Mouse (Mus musculus): Measurements from ENCODE around the gene Gm10720.
"Not testable (repeated sequence)": the region's sequence is repeated elsewhere in the genome, so short reads cannot be mapped to it uniquely, and the experiment has no call there.

The Gm10720 gene

DNA sequence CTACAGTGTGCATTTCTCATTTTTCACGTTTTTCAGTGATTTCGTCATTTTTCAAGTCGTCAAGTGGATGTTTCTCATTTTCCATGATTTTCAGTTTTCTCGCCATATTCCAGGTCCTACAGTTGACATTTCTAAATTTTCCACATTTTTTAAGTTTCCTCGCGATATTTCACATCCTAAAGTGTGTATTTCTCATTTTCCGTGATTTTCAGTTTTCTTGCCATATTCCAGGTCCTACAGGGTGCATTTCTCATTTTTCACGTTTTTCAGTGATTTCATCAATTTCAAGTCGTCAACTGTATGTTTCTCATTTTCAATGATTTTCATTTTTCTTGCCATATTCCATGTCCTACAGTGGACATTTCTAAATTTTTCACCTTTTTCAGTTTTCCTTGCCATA lies at the start of gene Gm10720:
Gene Gm10720 (plus strand): TSS at position 301 of the 400 bp plus-strand sequence.
- not testable (repeated sequence) for DNase-seq (ENCODE audit: low spot score in 2 of 2)

DNA sequence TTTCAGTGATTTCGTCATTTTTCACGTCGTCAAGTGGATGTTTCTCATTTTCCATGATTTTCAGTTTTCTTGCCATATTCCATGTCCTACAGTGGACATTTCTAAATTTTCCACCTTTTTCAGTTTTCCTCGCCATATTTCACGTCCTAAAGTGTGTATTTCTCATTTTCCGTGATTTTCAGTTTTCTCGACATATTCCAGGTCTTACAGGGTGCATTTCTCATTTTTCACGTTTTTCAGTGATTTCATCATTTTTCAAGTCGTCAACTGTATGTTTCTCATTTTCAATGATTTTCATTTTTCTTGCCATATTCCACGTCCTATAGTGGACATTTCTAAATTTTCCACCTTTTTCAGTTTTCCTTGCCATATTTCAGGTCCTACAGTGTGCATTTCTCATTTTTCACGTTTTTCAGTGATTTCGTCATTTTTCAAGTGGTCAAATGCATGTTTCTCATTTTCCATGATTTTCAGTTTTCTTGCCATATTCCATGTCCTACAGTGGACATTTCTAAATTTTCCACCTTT lies 14.9 kb upstream of the Gm10720 start, which contains the start of gene Gm10722:
Gene Gm10722 (plus strand): TSS at position 478 of the 528 bp plus-strand sequence.
- DNase-seq (ENCODE audit: low spot score in 2 of 2) = peak; percentile 8 to 18

DNA sequence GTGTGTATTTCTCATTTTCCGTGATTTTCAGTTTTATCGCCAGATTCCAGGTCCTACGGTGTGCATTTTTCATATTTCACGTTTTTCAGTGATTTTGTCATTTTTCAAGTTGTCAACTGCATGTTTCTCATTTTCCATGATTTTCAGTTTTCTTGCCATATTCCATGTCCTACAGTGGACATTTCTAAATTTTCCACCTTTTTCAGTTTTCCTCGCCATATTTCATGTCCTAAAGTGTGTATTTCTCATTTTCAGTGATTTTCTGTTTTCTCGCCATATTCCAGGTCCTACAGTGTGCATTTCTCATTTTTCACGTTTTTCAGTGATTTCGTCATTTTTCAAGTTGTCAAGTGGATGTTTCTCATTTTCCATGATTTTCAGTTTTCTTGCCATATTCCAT lies 14.4 kb upstream of the Gm10720 start:
- DNase-seq (ENCODE audit: low spot score in 2 of 2) = peak; percentile 4 to 42

DNA sequence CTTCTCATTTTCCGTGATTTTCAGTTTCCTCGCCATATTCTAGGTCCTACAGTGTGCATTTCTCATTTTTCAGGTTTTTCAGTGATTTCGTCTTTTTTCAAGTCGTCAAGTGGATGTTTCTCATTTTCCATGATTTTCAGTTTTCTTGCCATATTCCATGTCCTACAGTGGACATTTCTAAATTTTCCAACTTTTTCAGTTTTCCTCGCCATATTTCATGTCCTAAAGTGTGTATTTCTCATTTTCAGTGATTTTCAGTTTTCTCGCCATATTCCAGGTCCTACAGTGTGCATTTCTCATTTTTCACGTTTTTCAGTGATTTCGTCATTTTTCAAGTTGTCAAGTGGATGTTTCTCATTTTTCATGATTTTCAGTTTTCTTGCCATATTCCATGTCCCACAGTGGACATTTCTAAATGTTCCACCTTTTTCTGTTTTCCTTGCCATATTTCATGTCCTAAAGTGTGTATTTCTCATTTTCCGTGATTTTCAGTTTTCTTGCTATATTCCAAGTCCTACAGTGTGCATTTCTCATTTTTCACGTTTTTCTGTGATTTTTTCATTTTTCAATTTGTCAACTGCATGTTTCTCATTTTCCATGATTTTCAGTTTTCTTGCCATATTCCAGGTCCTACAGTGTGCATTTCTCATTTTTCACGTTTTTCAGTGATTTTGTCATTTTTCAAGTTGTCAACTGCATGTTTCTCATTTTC lies 13.3 kb upstream of the Gm10720 start:
- peak; percentile 99 to 100 for DNase-seq (ENCODE audit: low spot score in 2 of 2)

DNA sequence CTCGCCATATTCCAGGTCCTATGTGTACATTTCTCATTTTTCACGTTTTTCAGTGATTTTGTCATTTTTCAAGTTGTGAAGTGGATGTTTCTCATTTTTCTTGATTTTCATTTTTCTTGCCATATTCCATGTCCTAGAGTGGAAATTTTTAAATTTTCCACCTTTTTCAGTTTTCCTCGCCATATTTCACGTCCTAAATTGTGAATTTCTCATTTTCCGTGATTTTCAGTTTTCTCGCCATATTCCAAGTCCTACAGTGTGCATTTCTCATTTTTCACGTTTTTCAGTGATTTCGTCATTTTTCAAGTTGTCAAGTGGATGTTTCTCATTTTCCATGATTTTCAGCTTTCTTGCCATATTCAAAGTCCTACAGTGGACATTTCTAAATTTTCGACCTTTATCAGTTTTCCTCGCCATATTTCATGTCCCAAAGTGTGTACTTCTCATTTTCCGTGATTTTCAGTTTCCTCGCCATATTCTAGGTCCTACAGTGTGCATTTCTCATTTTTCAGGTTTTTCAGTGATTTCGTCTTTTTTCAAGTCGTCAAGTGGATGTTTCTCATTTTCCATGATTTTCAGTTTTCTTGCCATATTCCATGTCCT lies 12.6 kb upstream of the Gm10720 start, which contains the start of gene Gm11168:
Gene Gm11168 (plus strand): TSS at position 553 of the 603 bp plus-strand sequence.
- not testable (repeated sequence) for DNase-seq (ENCODE audit: low spot score in 2 of 2)

DNA sequence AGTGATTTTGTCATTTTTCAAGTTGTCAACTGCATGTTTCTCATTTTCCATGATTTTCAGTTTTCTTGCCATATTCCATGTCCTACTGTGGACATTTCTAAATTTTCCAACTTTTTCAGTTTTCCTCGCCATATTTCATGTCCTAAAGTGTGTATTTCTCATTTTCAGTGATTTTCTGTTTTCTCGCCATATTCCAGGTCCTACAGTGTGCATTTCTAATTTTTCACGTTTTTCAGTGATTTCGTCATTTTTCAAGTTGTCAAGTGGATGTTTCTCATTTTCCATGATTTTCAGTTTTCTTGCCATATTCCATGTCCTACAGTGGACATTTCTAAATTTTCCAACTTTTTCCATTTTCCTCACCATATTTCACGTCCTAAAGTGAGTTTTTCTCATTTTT lies 9.3 kb upstream of the Gm10720 start:
- not testable (repeated sequence) for DNase-seq (ENCODE audit: low spot score in 2 of 2)

DNA sequence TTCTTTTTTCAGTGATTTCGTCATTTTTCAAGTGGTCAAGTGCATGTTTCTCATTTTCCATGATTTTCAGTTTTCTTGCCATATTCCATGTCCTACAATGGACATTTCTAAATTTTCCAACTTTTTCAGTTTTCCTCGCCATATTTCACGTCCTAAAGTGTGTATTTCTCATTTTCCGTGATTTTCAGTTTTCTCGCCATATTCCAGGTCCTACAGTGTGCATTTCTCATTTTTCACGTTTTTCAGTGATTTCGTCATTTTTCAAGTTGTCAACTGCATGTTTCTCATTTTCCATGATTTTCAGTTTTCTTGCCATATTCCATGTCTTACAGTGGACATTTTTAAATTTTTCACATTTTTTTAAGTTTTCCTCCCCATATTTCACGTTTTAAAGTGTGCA lies 8.8 kb upstream of the Gm10720 start:
- DNase-seq (ENCODE audit: low spot score in 2 of 2) = peak; percentile 96 to 97

DNA sequence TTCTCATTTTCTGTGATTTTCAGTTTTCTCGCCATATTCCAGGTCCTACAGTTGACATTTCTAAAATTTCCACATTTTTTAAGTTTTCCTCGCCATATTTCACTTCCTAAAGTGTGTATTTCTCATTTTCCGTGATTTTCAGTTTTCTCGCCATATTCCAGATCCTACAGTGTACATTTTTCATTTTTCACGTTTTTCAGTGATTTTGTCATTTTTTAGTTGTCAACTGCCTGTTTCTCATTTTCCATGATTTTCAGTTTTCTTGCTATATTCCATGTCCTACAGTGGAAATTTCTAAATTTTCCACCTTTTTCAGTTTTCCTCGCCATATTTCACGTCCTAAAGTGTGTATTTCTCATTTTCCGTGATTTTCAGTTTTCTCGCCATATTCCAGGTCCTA lies 8.2 kb upstream of the Gm10720 start:
- not testable (repeated sequence) for DNase-seq (ENCODE audit: low spot score in 2 of 2)

DNA sequence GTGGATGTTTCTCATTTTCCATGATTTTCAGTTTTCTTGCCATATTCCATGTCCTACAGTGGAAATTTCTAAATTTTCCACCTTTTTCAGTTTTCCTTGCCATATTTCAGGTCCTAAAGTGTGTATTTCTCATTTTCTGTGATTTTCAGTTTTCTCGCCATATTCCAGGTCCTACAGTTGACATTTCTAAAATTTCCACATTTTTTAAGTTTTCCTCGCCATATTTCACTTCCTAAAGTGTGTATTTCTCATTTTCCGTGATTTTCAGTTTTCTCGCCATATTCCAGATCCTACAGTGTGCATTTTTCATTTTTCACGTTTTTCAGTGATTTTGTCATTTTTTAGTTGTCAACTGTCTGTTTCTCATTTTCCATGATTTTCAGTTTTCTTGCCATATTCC lies 6.1 kb upstream of the Gm10720 start:
- not testable (repeated sequence) for DNase-seq (ENCODE audit: low spot score in 2 of 2)

DNA sequence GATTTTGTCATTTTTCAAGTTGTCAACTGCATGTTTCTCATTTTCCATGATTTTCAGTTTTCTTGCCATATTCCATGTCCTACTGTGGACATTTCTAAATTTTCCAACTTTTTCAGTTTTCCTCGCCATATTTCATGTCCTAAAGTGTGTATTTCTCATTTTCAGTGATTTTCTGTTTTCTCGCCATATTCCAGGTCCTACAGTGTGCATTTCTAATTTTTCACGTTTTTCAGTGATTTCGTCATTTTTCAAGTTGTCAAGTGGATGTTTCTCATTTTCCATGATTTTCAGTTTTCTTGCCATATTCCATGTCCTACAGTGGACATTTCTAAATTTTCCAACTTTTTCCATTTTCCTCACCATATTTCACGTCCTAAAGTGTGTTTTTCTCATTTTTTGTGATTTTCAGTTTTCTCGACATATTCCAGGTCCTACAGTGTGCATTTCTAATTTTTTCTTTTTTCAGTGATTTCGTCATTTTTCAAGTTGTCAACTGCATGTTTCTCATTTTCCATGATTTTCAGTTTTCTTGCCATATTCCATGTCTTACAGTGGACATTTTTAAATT lies 3.3 kb upstream of the Gm10720 start:
- not testable (repeated sequence) for DNase-seq (ENCODE audit: low spot score in 2 of 2)

DNA sequence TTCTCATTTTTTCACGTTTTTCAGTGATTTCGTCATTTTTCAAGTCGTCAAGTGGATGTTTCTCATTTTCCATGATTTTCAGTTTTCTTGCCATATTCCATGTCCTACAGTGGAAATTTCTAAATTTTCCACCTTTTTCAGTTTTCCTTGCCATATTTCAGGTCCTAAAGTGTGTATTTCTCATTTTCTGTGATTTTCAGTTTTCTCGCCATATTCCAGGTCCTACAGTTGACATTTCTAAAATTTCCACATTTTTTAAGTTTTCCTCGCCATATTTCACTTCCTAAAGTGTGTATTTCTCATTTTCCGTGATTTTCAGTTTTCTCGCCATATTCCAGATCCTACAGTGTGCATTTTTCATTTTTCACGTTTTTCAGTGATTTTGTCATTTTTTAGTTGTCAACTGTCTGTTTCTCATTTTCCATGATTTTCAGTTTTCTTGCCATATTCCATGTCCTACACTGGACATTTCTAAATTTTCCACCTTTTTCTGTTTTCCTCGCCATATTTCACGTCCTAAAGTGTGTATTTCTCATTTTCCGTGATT lies 2.6 kb upstream of the Gm10720 start, which contains the start of gene Gm10721:
Gene Gm10721 (plus strand): TSS at position 408 of the 547 bp plus-strand sequence.
- not testable (repeated sequence) for DNase-seq (ENCODE audit: low spot score in 2 of 2)

DNA sequence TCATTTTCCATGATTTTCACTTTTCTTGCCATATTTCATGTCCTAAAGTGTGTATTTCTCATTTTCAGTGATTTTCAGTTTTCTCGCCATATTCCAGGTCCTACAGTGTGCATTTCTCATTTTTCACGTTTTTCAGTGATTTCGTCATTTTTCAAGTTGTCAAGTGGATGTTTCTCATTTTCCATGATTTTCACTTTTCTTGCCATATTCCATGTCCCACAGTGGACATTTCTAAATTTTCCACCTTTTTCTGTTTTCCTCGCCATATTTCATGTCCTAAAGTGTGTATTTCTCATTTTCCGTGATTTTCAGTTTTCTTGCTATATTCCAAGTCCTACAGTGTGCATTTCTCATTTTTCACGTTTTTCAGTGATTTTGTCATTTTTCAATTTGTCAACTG lies 442 bp downstream of the Gm10720 start:
- not testable (repeated sequence) for DNase-seq (ENCODE audit: low spot score in 2 of 2)

DNA sequence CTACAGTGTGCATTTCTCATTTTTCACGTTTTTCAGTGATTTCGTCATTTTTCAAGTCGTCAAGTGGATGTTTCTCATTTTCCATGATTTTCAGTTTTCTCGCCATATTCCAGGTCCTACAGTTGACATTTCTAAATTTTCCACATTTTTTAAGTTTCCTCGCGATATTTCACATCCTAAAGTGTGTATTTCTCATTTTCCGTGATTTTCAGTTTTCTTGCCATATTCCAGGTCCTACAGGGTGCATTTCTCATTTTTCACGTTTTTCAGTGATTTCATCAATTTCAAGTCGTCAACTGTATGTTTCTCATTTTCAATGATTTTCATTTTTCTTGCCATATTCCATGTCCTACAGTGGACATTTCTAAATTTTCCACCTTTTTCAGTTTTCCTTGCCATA lies 1.7 kb downstream of the Gm10720 start, which contains the start of gene Gm10719:
Gene Gm10719 (plus strand): TSS at position 301 of the 400 bp plus-strand sequence.
- not testable (repeated sequence) for DNase-seq (ENCODE audit: low spot score in 2 of 2)

DNA sequence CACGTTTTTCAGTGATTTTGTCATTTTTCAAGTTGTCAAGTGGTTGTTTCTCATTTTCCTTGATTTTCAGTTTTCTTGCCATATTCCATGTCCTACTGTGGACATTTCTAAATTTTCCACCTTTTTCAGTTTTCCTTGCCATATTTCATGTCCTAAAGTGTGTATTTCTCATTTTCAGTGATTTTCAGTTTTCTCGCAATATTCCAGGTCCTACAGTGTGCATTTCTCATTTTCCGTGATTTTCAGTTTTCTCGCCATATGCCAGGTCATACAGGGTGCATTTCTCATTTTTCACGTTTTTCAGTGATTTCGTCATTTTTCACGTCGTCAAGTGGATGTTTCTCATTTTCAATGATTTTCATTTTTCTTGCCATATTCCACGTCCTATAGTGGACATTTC lies 3.5 kb downstream of the Gm10720 start:
- DNase-seq (ENCODE audit: low spot score in 2 of 2) = peak; percentile 29 to 68

DNA sequence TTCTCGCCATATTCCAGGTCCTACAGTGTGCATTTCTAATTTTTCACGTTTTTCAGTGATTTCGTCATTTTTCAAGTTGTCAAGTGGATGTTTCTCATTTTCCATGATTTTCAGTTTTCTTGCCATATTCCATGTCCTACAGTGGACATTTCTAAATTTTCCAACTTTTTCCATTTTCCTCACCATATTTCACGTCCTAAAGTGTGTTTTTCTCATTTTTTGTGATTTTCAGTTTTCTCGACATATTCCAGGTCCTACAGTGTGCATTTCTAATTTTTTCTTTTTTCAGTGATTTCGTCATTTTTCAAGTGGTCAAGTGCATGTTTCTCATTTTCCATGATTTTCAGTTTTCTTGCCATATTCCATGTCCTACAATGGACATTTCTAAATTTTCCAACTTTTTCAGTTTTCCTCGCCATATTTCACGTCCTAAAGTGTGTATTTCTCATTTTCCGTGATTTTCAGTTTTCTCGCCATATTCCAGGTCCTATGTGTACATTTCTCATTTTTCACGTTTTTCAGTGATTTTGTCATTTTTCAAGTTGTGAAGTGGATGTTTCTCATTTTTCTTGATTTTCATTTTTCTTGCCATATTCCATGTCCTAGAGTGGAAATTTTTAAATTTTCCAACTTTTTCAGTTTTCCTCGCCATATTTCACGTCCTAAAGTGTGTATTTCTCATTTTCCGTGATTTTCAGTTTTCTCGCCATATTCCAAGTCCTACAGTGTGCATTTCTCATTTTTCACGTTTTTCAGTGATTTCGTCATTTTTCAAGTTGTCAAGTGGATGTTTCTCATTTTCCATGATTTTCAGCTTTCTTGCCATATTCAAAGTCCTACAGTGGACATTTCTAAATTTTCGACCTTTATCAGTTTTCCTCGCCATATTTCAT lies 4.6 kb downstream of the Gm10720 start:
- DNase-seq (ENCODE audit: low spot score in 2 of 2) = peak; percentile 30 to 67

DNA sequence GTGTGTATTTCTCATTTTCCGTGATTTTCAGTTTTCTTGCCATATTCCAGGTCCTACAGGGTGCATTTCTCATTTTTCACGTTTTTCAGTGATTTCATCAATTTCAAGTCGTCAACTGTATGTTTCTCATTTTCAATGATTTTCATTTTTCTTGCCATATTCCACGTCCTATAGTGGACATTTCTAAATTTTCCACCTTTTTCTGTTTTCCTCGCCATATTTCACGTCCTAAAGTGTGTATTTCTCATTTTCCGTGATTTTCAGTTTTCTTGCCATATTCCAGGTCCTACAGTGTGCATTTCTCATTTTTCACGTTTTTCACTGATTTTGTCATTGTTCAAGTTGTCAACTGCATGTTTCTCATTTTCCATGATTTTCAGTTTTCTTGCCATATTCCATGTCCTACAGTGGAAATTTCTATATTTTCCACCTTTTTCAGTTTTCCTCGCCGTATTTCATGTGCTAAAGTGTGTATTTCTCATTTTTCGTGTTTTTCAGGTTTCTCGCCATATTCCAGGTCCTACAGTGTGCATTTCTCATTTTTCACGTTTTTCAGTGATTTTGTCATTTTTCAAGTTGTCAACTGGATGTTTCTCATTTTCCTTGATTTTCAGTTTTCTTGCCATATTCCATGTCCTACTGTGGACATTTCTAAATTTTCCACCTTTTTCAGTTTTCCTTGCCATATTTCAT lies 7.0 kb downstream of the Gm10720 start:
- peak; percentile 46 to 79 for DNase-seq (ENCODE audit: low spot score in 2 of 2)

DNA sequence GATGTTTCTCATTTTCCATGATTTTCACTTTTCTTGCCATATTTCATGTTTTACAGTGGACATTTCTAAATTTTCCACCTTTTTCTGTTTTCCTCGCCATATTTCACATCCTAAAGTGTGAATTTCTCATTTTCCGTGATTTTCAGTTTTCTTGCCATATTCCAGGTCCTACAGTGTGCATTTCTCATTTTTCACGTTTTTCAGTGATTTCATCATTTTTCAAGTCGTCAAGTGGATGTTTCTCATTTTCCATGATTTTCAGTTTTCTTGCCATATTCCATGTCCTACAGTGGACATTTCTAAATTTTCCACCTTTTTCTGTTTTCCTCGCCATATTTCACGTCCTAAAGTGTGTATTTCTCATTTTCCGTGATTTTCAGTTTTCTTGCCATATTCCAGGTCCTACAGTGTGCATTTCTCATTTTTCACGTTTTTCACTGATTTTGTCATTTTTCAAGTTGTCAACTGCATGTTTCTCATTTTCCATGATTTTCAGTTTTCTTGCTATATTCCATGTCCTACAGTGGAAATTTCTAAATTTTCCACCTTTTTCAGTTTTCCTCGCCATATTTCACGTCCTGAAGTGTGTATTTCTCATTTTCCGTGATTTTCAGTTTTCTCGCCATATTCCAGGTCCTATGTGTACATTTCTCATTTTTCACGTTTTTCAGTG lies 8.0 kb downstream of the Gm10720 start, which contains the start of gene Gm10718:
Gene Gm10718 (plus strand): TSS at position 236 of the 673 bp plus-strand sequence.
- DNase-seq (ENCODE audit: low spot score in 2 of 2) = peak in 1 of 2 experiments; percentile 11

DNA sequence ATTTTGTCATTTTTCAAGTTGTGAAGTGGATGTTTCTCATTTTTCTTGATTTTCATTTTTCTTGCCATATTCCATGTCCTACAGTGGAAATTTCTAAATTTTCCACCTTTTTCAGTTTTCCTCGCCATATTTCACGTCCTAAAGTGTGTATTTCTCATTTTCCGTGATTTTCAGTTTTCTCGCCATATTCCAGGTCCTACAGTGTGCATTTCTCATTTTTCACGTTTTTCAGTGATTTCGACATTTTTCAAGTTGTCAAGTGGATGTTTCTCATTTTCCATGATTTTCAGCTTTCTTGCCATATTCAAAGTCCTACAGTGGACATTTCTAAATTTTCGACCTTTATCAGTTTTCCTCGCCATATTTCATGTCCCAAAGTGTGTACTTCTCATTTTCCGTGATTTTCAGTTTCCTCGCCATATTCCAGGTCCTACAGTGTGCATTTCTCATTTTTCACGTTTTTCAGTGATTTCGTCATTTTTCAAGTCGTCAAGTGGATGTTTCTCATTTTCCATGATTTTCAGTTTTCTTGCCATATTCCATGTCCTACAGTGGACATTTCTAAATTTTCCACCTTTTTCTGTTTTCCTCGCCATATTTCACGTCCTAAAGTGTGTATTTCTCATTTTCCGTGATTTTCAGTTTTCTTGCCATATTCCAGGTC lies 8.7 kb downstream of the Gm10720 start:
- peak; percentile 65 to 82 for DNase-seq (ENCODE audit: low spot score in 2 of 2)

DNA sequence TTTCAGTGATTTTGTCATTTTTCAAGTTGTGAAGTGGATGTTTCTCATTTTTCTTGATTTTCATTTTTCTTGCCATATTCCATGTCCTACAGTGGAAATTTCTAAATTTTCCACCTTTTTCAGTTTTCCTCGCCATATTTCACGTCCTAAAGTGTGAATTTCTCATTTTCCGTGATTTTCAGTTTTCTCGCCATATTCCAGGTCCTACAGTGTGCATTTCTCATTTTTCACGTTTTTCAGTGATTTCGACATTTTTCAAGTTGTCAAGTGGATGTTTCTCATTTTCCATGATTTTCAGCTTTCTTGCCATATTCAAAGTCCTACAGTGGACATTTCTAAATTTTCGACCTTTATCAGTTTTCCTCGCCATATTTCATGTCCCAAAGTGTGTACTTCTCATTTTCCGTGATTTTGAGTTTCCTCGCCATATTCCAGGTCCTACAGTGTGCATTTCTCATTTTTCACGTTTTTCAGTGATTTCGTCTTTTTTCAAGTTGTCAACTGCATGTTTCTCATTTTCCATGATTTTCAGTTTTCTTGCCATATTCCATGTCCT lies 9.5 kb downstream of the Gm10720 start, which contains the start of gene Gm10717:
Gene Gm10717 (plus strand): TSS at position 506 of the 556 bp plus-strand sequence.
- DNase-seq (ENCODE audit: low spot score in 2 of 2) = peak; percentile 11 to 60

All from urinary bladder, adult 18-20 months (tissue).